In the genomic region with DNA sequence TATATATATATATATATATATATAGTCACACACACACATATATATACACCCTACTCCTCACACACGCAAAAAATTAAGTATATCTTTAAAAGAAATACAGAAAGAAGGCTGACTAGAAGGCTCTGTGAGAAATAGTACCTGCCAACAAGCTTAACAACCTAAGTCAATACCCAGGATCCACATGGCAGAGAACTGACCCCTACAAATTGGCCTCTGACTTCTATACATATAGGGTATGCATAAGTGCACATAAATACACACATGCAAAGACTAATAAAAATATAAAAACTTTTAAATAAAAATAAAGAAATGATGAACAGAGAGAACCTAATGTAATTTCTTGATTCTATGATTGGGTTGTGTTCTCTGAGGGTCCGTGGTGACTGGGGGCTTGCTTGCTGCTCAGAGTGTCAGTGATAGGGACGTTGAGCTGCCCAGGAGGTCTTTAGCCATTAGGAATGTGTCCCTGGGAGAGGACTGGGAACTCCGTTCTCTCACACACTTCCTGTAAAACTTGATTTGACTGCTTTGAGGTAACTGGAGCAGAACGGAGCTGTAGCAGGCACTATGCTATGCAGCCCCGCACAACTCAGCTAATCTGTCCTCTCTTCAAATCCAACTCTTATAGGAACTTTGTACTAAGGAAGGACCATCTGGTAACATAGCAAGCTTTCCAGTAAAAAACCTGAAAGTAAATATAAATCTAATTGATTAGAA, we compare ENCODE assay signal across 19 mouse cellular contexts. TPM values are rescaled to one million over a fixed set of nuclear protein-coding genes. Genes with fewer than 3 reads are reported as not detected.
"Had no signal": no experiment of that assay in that cellular context is flagged by ENCODE, and none has a peak within 500 bp of the region (broad histone marks: within the 10 kb centered on the region; RNA-seq: fewer than 3 reads in every experiment).

No protein-coding gene starts in this region.

- H3K9me3 ChIP-seq: limb, embryonic 10.5 days; limb, embryonic 13.5 days; liver, embryonic 12.5 days; liver, embryonic 15.5 days; stomach, embryonic 15.5 days had no signal

- H3K9ac ChIP-seq: limb, embryonic 13.5 days; liver, embryonic 12.5 days; liver, embryonic 15.5 days; stomach, embryonic 15.5 days had no signal

- H3K36me3 ChIP-seq: limb, embryonic 10.5 days; limb, embryonic 13.5 days; liver, embryonic 12.5 days; liver, embryonic 15.5 days; stomach, embryonic 15.5 days had no signal

- H3K4me1 ChIP-seq: limb, embryonic 10.5 days; limb, embryonic 13.5 days; liver, embryonic 12.5 days; liver, embryonic 15.5 days; stomach, embryonic 15.5 days had no signal

- H3K4me2 ChIP-seq: limb, embryonic 13.5 days; liver, embryonic 12.5 days; liver, embryonic 15.5 days; midbrain, embryonic 11.5 days; stomach, embryonic 15.5 days had no signal

- H3K4me3 ChIP-seq: layer of hippocampus, adult 2 months; limb, embryonic 10.5 days; limb, embryonic 13.5 days; liver, embryonic 12.5 days; liver, embryonic 15.5 days; stomach, embryonic 15.5 days had no signal

- H3K27ac ChIP-seq: layer of hippocampus, adult 2 months; limb, embryonic 10.5 days; limb, embryonic 13.5 days; liver, embryonic 12.5 days; liver, embryonic 15.5 days; stomach, embryonic 15.5 days had no signal

- H3K27me3 ChIP-seq: limb, embryonic 13.5 days; liver, embryonic 12.5 days; liver, embryonic 15.5 days; stomach, embryonic 15.5 days had no signal

- ATAC-seq: inflammation-experienced regulatory T-cells, adult 6 months; intestine, embryonic 16.5 days; liver, embryonic 12.5 days had no signal

- DNase-seq: kidney, postnatal 25 days; layer of hippocampus, adult 9-11 months; liver; lung, adult 2 months; lung, postnatal 14 days; lung, postnatal 4 days; midbrain, embryonic 14.5 days; right cerebral cortex, postnatal 25 days; spleen, adult 18-20 months; thymus, postnatal 36 days had no signal

RNA-seq across cellular contexts. Expression of a gene that starts 17.5 kb away (rescaled TPM):
- polyA plus RNA-seq: inflammation-experienced regulatory T-cells, adult 6 months had no signal
